Mouse (Mus musculus): Measurements from ENCODE around the gene Exoc2. TPM values are rescaled to one million over a fixed set of nuclear protein-coding genes. Genes with fewer than 3 reads are reported as not detected.

Gene Exoc2
- total and polyA plus RNA-seq, 3 experiments = 22.1 to 26.0 TPM; not detected in 1

DNA sequence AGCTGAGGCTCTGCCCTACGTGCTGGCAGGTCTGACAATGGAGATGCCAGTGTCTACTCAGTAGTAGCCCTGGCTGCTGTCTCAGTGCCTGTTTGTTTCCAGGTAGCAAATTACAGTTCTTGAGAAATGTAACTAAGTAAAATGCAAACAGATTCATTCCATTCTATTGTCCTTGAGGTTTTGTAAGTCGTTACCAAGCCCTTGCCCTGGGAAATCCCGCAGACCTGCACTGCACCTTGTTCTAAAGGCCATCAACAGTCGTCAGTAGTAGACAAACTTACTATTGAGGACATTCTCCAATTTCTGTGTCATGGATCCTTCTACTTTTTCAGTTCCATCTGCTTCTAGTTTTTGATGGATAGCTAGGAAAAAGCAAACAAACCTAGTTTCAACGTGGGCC, 63.0 kb downstream of the Exoc2 start:
- TF ChIP-seq EP300 (IDR thresholded peaks at IDR 0.05; ENCODE audit: low read depth in 1 of 2, low read length in 2 of 2) = no peak
- TF ChIP-seq BHLHE40 (IDR thresholded peaks at IDR 0.05; ENCODE audit: borderline replicate concordance, low read depth, low read length) = no peak
- no peak for TF ChIP-seq HCFC1 (IDR thresholded peaks at IDR 0.05; ENCODE audit: low read depth, low read length)
- no peak for TF ChIP-seq SMC3 (IDR thresholded peaks at IDR 0.05; ENCODE audit: low read depth, low read length)
- no peak for TF ChIP-seq ZKSCAN1 (IDR thresholded peaks at IDR 0.05; ENCODE audit: low read depth, low read length)
- TF ChIP-seq GABPA (IDR thresholded peaks at IDR 0.05; ENCODE audit: low read depth, low read length) = no peak
- no peaks in the 10 kb centered on the region for H3K4me1 ChIP-seq (ENCODE audit: control insufficient read depth in 1 of 2, insufficient read depth in 2 of 2, low read length in 2 of 2)
- no peak overlapping the region for H3K27ac ChIP-seq (ENCODE audit: control insufficient read depth, low read depth, low read length)
- no peak for DNase-seq (ENCODE audit: low read depth, low spot score)
- H3K4me3 ChIP-seq (ENCODE audit: control insufficient read depth in 1 of 2, insufficient read depth in 1 of 2, low read depth in 2 of 2, low read length in 2 of 2) = no peak overlapping the region
- no peaks in the 10 kb centered on the region for H3K9me3 ChIP-seq (replicated peaks; ENCODE audit: insufficient read depth, low read length)
- H3K27me3 ChIP-seq (ENCODE audit: control insufficient read depth in 1 of 2, insufficient read depth in 2 of 2, low read length in 2 of 2) = no peaks in the 10 kb centered on the region
- no peak overlapping the region for H3K9ac ChIP-seq (ENCODE audit: control insufficient read depth, low read depth, low read length, poor library complexity, severe bottlenecking)
- peaks cover 0 to 5% of the 10 kb centered on the region in 2 experiments; a peak in 2 of 4 replicates for H3K36me3 ChIP-seq (ENCODE audit: control insufficient read depth in 1 of 2, insufficient read depth in 2 of 2, low read length in 2 of 2)
- H3K79me2 ChIP-seq (ENCODE audit: control insufficient read depth, insufficient read depth, low read length, poor library complexity) = no peaks in the 10 kb centered on the region

- H3K4me1 ChIP-seq (ENCODE audit: control insufficient read depth in 1 of 2, insufficient read depth in 2 of 2, low read length in 2 of 2) = no peaks in the 10 kb centered on the region
- H3K27ac ChIP-seq (ENCODE audit: control insufficient read depth, low read depth, low read length) = no peak overlapping the region
- H3K36me3 ChIP-seq (ENCODE audit: control insufficient read depth in 1 of 2, insufficient read depth in 2 of 2, low read length in 2 of 2) = peaks cover 0 to 8% of the 10 kb centered on the region in 2 experiments; a peak in 2 of 4 replicates
- H3K9me3 ChIP-seq (replicated peaks; ENCODE audit: insufficient read depth, low read length) = no peaks in the 10 kb centered on the region
- H3K27me3 ChIP-seq (ENCODE audit: control insufficient read depth in 1 of 2, insufficient read depth in 2 of 2, low read length in 2 of 2) = no peaks in the 10 kb centered on the region
- H3K9ac ChIP-seq (ENCODE audit: control insufficient read depth, low read depth, low read length, poor library complexity, severe bottlenecking) = no peak overlapping the region
- TF ChIP-seq GABPA (IDR thresholded peaks at IDR 0.05; ENCODE audit: low read depth, low read length) (no peak), MEF2A (IDR thresholded peaks at IDR 0.05; ENCODE audit: extremely low read depth, insufficient replicate concordance, low read depth, low read length, poor library complexity, severe bottlenecking) (no peak), USF2 (IDR thresholded peaks at IDR 0.05; ENCODE audit: borderline replicate concordance in 1 of 2, insufficient read depth in 1 of 2, low read depth in 1 of 2, low read length in 2 of 2) (no peak), UBTF (IDR thresholded peaks at IDR 0.05; ENCODE audit: borderline replicate concordance, insufficient read depth, low read depth, low read length) (no peak), JUND (IDR thresholded peaks at IDR 0.05; ENCODE audit: low read depth, low read length) (no peak), BHLHE40 (IDR thresholded peaks at IDR 0.05; ENCODE audit: borderline replicate concordance, low read depth, low read length) (no peak), ETS1 (IDR thresholded peaks at IDR 0.05; ENCODE audit: low read depth, low read length) (no peak), HCFC1 (IDR thresholded peaks at IDR 0.05; ENCODE audit: low read depth, low read length) (no peak), RAD21 (IDR thresholded peaks at IDR 0.05; ENCODE audit: low read depth, low read length) (no peak), ZMIZ1 (IDR thresholded peaks at IDR 0.05; ENCODE audit: low read depth, low read length) (no peak), POLR2A (IDR thresholded peaks at IDR 0.05; ENCODE audit: control insufficient read depth in 1 of 2, insufficient read depth in 1 of 2, low read depth in 1 of 2, low read length in 2 of 2, poor library complexity in 1 of 2) (no peak), TBP (IDR thresholded peaks at IDR 0.05; ENCODE audit: low read depth, low read length) (no peak), TCF12 (IDR thresholded peaks at IDR 0.05; ENCODE audit: low read depth, low read length) (no peak), CHD1 (IDR thresholded peaks at IDR 0.05; ENCODE audit: low read depth, low read length) (no peak), MYB (IDR thresholded peaks at IDR 0.05; ENCODE audit: low read depth, low read length) (no peak), MAX (IDR thresholded peaks at IDR 0.05; ENCODE audit: low read length) (no peak)
- DNase-seq (ENCODE audit: low read depth, low spot score) = no peak
- no peak overlapping the region for H3K4me3 ChIP-seq (ENCODE audit: control insufficient read depth in 1 of 2, insufficient read depth in 1 of 2, low read depth in 2 of 2, low read length in 2 of 2)
- H3K79me2 ChIP-seq (ENCODE audit: control insufficient read depth, insufficient read depth, low read length, poor library complexity) = no peaks in the 10 kb centered on the region
These were observed 71.6 kb downstream of the Exoc2 start for GRCm38 (mm10) chr13:30902286-30902685.
